Mouse (Mus musculus) lung, embryonic 15.5 days (tissue): ENCODE data around the gene Alkbh7. TPM values are rescaled to one million over a fixed set of nuclear protein-coding genes. Genes with fewer than 3 reads are reported as not detected.

Source experiments
- ATAC-seq: fragments of 200-750 bp; cut with Nextera tagmentation; 2 replicates; pipeline ENCODE4 v1.8.0; 2017; ENCODE audit warnings: moderate number of reproducible peaks, borderline replicate concordance; ENCODE audit not compliant: low FRiP score, low TSS enrichment; ENCODE audit errors: extremely low read depth
- H3K27ac ChIP-seq: fragments of 300-500 bp; sonication (generic); 2 replicates; pipeline ENCODE4 v1.5.1; 2015; ENCODE audit warnings: moderate library complexity, mild to moderate bottlenecking, inconsistent platforms
- H3K27me3 ChIP-seq: fragments of 300-500 bp; sonication (generic); 2 replicates; pipeline ENCODE4 v1.6.1; 2015; ENCODE audit warnings: inconsistent platforms
- H3K36me3 ChIP-seq: fragments of 300-500 bp; sonication (generic); 2 replicates; pipeline ENCODE4 v1.6.1; 2015; ENCODE audit warnings: inconsistent platforms
- H3K4me1 ChIP-seq: fragments of 300-500 bp; sonication (generic); 2 replicates; pipeline ENCODE4 v1.6.1; 2015; ENCODE audit warnings: inconsistent platforms
- H3K4me2 ChIP-seq: fragments of 300-500 bp; sonication (generic); 2 replicates; pipeline ENCODE4 v1.6.1; 2015; ENCODE audit warnings: inconsistent platforms, mild to moderate bottlenecking, moderate library complexity
- H3K4me3 ChIP-seq: fragments of 300-500 bp; sonication (generic); 2 replicates; pipeline ENCODE4 v1.5.1; 2015; ENCODE audit warnings: mild to moderate bottlenecking, inconsistent platforms
- H3K9ac ChIP-seq: fragments of 300-500 bp; sonication (generic); 2 replicates; pipeline ENCODE4 v1.6.1; 2015; ENCODE audit warnings: inconsistent platforms
- H3K9me3 ChIP-seq: fragments of 300-500 bp; sonication (generic); 2 replicates; pipeline ENCODE4 v1.6.1; 2016; ENCODE audit warnings: inconsistent platforms
- WGBS: fragments of 180-500 bp; shearing (Covaris S2); methylation state at CpG from one replicate; pipeline ENCODE4 v1.1.7; 2015; 5-methylcytosine and 5-hydroxymethylcytosine counted together
- polyA plus RNA-seq: library from polyadenylated mRNA; unstranded; fragments of >200 nt; fragmentation: Nextera tagmentation; extraction: Ambion mirVana; gene quantifications from 2 replicates; pipeline ENCODE4 v1.2.1, GENCODE M21; 2015

Alkbh7 gene
- polyA plus RNA-seq, 1 experiment from 2014 or later: 40.0 TPM

GRCm38 (mm10) chr17:57041554-57041953, 44.4 kb downstream of the Alkbh7 start, which contains the start of gene Slc25a41:
Gene Slc25a41 (minus strand): TSS chr17:57041654.
- H3K9ac ChIP-seq: no peak within 1 kb of the TSS
- H3K9me3 ChIP-seq: no peaks in the 10 kb centered on the region
- no peak within 1 kb of the TSS for H3K4me2 ChIP-seq
- no peak within 1 kb of the TSS for H3K4me3 ChIP-seq
- no peaks in the 10 kb centered on the region for H3K4me1 ChIP-seq
- peaks cover 8% of the 10 kb centered on the region; the same call in 1 of the 2 replicates for H3K27me3 ChIP-seq
- no peak within 1 kb of the TSS for H3K27ac ChIP-seq
- no peaks in the 10 kb centered on the region for H3K36me3 ChIP-seq
- 71% methylated on average over 8 of the region's 8 CpGs for WGBS
- ATAC-seq: no peak

- H3K36me3 ChIP-seq: peaks cover 3% of the 10 kb centered on the region; the same call in 1 of the 2 replicates
- no peaks in the 10 kb centered on the region for H3K4me1 ChIP-seq
- H3K9ac ChIP-seq: no peak overlapping the region
- no peak; the same call in 1 of the 2 replicates for ATAC-seq
- no peaks in the 10 kb centered on the region for H3K27me3 ChIP-seq
- H3K27ac ChIP-seq: no peak overlapping the region
- H3K4me3 ChIP-seq: no peak overlapping the region
- 36% methylated on average over 5 of the region's 5 CpGs for WGBS
- H3K4me2 ChIP-seq: no peak overlapping the region
- no peaks in the 10 kb centered on the region for H3K9me3 ChIP-seq
These were observed 50.3 kb downstream of the Alkbh7 start for GRCm38 (mm10) chr17:57047406-57047805.

GRCm38 (mm10) chr17:57048816-57049215, 51.7 kb downstream of the Alkbh7 start:
- Histone ChIP-seq H3K4me3 (no peak overlapping the region), H3K27me3 (no peaks in the 10 kb centered on the region), H3K27ac (no peak overlapping the region), H3K4me2 (no peak overlapping the region), H3K9me3 (no peaks in the 10 kb centered on the region), H3K9ac (no peak overlapping the region), H3K4me1 (no peaks in the 10 kb centered on the region), H3K36me3 (peaks cover 8% of the 10 kb centered on the region; the same call in 1 of the 2 replicates)
- no peak for ATAC-seq
- 92% methylated on average over 3 of the region's 3 CpGs for WGBS

Other genes starting within 250 kb of the Alkbh7 start
- 9.4 and 9.5 TPM in 2 replicates for gene Nrtn, start 239.8 kb upstream of the Alkbh7 start, polyA plus RNA-seq
- gene Dus3l, start 232.6 kb upstream of the Alkbh7 start, polyA plus RNA-seq: 42.6 and 46.5 TPM in 2 replicates
- 1.0 and 1.2 TPM in 2 replicates for gene Prr22, start 227.1 kb upstream of the Alkbh7 start, polyA plus RNA-seq
- gene Rfx2, start 166.3 kb upstream of the Alkbh7 start, polyA plus RNA-seq: 5.2 and 6.0 TPM in 2 replicates
- gene Acsbg2, start 122.9 kb upstream of the Alkbh7 start, polyA plus RNA-seq: not detected in 2 replicates
- gene 1700061G19Rik, start 121.9 kb upstream of the Alkbh7 start, polyA plus RNA-seq: 0.23 and 0.35 TPM in 2 replicates
- gene Mllt1, start 61.9 kb upstream of the Alkbh7 start, polyA plus RNA-seq: 50.0 and 53.2 TPM in 2 replicates
- not detected in 2 replicates for gene Acer1, start 15.2 kb upstream of the Alkbh7 start, polyA plus RNA-seq
- 135 and 136 TPM in 2 replicates for gene Clpp, start 7.0 kb upstream of the Alkbh7 start, polyA plus RNA-seq
- gene Pspn, start 2.7 kb downstream of the Alkbh7 start, polyA plus RNA-seq: 0.78 TPM in 1 of 2 replicates, not detected in the other
- gene Gtf2f1, start 13.9 kb downstream of the Alkbh7 start, polyA plus RNA-seq: 56.7 and 63.3 TPM in 2 replicates
- 0.26 and 0.50 TPM in 2 replicates for gene Gm17949, start 14.1 kb downstream of the Alkbh7 start, polyA plus RNA-seq
- 42.1 and 44.1 TPM in 2 replicates for gene Khsrp, start 34.2 kb downstream of the Alkbh7 start, polyA plus RNA-seq
- gene Slc25a41, start 44.3 kb downstream of the Alkbh7 start, polyA plus RNA-seq: 0.12 TPM in 1 of 2 replicates, not detected in the other
- gene Crb3, start 61.8 kb downstream of the Alkbh7 start, polyA plus RNA-seq: 55.3 and 57.0 TPM in 2 replicates
- 8.7 and 9.5 TPM in 2 replicates for gene Slc25a23, start 62.5 kb downstream of the Alkbh7 start, polyA plus RNA-seq
- gene Dennd1c, start 81.2 kb downstream of the Alkbh7 start, polyA plus RNA-seq: 4.8 and 5.6 TPM in 2 replicates
- 16.4 and 17.5 TPM in 2 replicates for gene Tubb4a, start 90.4 kb downstream of the Alkbh7 start, polyA plus RNA-seq
- gene Tnfsf9, start 108.0 kb downstream of the Alkbh7 start, polyA plus RNA-seq: 8.6 and 10.4 TPM in 2 replicates
- not detected in 2 replicates for gene Cd70, start 152.4 kb downstream of the Alkbh7 start, polyA plus RNA-seq
- 0.33 and 0.36 TPM in 2 replicates for gene Tnfsf14, start 196.8 kb downstream of the Alkbh7 start, polyA plus RNA-seq
- 2.5 and 3.7 TPM in 2 replicates for gene C3, start 230.8 kb downstream of the Alkbh7 start, polyA plus RNA-seq